Mouse (Mus musculus) activated CD4-positive, CD25-positive, alpha-beta regulatory T cell, adult 4 months (primary cell): ENCODE measurements at regions not wholly inside any gene's neighbourhood (a gene's known extent, or its start where the extent isn't known, plus 50 kb on each side); places are given as distances from the start of the nearest gene placed in this dataset.
A peak's percentile ranks its signal among the peaks of the same experiment; 100 is the strongest.

Source experiments
- ATAC-seq: one replicate; pipeline ENCODE4 v1.8.0; 2017

- ATAC-seq = no peak
Measured at GRCm38 (mm10) chr12:106191771-106192170, 181.7 kb downstream of the Vrk1 start.

GRCm38 (mm10) chr12:106199302-106199701 lies 189.3 kb downstream of the Vrk1 start:
- peak; percentile 57 for ATAC-seq

- no peak for ATAC-seq
Measured at GRCm38 (mm10) chr12:106203526-106203925, 193.5 kb downstream of the Vrk1 start.

- no peak for ATAC-seq
Measured at GRCm38 (mm10) chr12:106210959-106211358, 200.9 kb downstream of the Vrk1 start.

GRCm38 (mm10) chr12:106211488-106211887 lies 201.5 kb downstream of the Vrk1 start:
- no peak for ATAC-seq

- ATAC-seq = no peak
Measured at GRCm38 (mm10) chr12:106212397-106212796, 202.4 kb downstream of the Vrk1 start.

GRCm38 (mm10) chr12:106220071-106220470 lies 210.0 kb downstream of the Vrk1 start:
- no peak for ATAC-seq

GRCm38 (mm10) chr12:106226276-106226675 lies 216.2 kb downstream of the Vrk1 start:
- no peak for ATAC-seq

- ATAC-seq = no peak
Measured at GRCm38 (mm10) chr12:106226776-106227562, 216.9 kb downstream of the Vrk1 start.

- no peak for ATAC-seq
Measured at GRCm38 (mm10) chr12:106227563-106227840, 217.5 kb downstream of the Vrk1 start.

GRCm38 (mm10) chr12:106245178-106245840 lies 235.3 kb downstream of the Vrk1 start:
- ATAC-seq = no peak

GRCm38 (mm10) chr12:106273591-106273990 lies 263.6 kb downstream of the Vrk1 start:
- no peak for ATAC-seq

GRCm38 (mm10) chr12:106277886-106278285 lies 267.9 kb downstream of the Vrk1 start:
- no peak for ATAC-seq

GRCm38 (mm10) chr12:106282491-106283106 lies 272.6 kb downstream of the Vrk1 start:
- ATAC-seq = no peak

GRCm38 (mm10) chr12:106284814-106285213 lies 274.8 kb downstream of the Vrk1 start:
- no peak for ATAC-seq

- no peak for ATAC-seq
Measured at GRCm38 (mm10) chr12:106288791-106289515, 278.9 kb downstream of the Vrk1 start.

- no peak for ATAC-seq
Measured at GRCm38 (mm10) chr12:106291476-106292046, 281.5 kb downstream of the Vrk1 start.

GRCm38 (mm10) chr12:106293117-106293516 lies 283.1 kb downstream of the Vrk1 start:
- peak; percentile 81 for ATAC-seq

- no peak for ATAC-seq
Measured at GRCm38 (mm10) chr12:106295596-106295995, 285.6 kb downstream of the Vrk1 start.

GRCm38 (mm10) chr12:106302617-106303016 lies 292.6 kb downstream of the Vrk1 start:
- ATAC-seq = no peak

GRCm38 (mm10) chr12:106308291-106308955 lies 298.4 kb downstream of the Vrk1 start:
- no peak for ATAC-seq

- ATAC-seq = peak; percentile 8
Measured at GRCm38 (mm10) chr12:106308956-106309610, 299.1 kb downstream of the Vrk1 start.
